Mouse (Mus musculus): ENCODE results near the gene Col18a1. TPM values are rescaled to one million over a fixed set of nuclear protein-coding genes. Genes with fewer than 3 reads are reported as not detected.
A peak's percentile ranks its signal among the peaks of the same experiment; 100 is the strongest.

Col18a1 gene
- polyA plus RNA-seq, 1 experiment, result 73.2 TPM

- no peak for DNase-seq (ENCODE audit: low read depth)
Measured at GRCm38 (mm10) chr10:77110843-77111242, 55.5 kb downstream of the Col18a1 start.

- DNase-seq (ENCODE audit: low read depth), result no peak
Measured at GRCm38 (mm10) chr10:77110010-77110409, 56.3 kb downstream of the Col18a1 start.

DNA sequence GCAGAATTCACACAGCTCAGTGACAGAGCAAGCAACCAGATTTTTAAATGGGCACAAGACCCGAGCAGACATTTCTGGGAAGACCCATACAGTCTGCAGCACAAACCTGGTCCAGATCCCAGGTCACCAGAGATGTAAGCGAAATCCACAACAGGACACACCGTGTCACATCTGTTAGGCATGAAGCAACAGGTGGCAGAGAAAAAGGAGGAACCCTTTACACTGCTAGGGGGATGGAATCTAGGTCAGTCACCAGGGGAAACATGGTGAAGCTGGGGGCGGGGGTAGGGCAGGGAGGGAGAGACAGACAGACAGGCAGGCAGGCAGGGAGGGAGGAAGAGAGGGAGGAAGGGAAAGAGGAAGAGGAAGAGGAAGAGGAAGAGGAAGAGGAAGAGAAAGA, 58.2 kb downstream of the Col18a1 start:
- no peak for DNase-seq (ENCODE audit: low read depth)

GRCm38 (mm10) chr10:77104327-77104726, 62.0 kb downstream of the Col18a1 start:
- DNase-seq (ENCODE audit: low read depth), result no peak

DNA sequence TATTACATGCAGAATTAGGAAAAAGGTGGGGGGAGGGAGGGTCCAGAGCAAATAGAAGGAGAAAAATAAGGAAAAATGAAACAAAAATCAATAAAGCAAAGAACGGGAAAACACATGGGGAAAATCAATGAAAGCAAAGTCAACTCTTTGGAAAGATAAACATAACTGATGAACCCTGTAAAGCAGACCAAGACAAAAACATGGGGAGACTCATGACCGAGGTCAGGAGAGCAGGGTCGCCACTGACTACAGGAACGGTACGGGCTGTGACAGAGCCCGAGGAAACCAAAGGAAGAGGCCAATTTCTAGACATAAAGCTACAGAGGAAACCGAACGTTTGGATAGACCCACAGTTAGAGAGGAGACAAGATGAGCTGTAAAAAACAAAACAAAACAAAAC, 62.7 kb downstream of the Col18a1 start:
- no peak for DNase-seq (ENCODE audit: low read depth)

GRCm38 (mm10) chr10:77099777-77100176, 66.6 kb downstream of the Col18a1 start:
- DNase-seq (ENCODE audit: low read depth), result no peak

GRCm38 (mm10) chr10:77098619-77099018, 67.7 kb downstream of the Col18a1 start:
- DNase-seq (ENCODE audit: low read depth), result no peak

- no peak for DNase-seq (ENCODE audit: low read depth)
Measured at GRCm38 (mm10) chr10:77097890-77098200, 68.5 kb downstream of the Col18a1 start.

GRCm38 (mm10) chr10:77097006-77097889, 69.1 kb downstream of the Col18a1 start:
- no peak for DNase-seq (ENCODE audit: low read depth)

DNA sequence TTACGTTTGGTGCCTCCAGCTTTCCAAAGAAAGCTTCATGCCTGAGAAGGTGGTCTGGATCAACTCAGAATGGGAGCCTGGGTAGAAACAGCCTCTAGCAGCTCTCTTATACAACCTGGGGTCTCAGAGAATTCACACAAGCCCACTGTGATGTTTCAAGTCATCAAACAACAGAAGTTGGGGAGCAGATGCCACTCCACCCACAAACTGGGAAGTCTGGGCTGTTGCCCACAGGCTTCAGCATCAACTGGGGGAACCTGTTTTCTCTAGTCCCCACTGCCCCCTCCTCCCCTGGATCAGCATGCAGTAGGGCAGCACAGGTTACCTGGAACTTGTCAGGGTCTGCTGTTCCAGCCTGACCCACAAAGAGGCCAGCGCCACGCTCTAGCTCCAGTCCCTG, 70.7 kb downstream of the Col18a1 start:
- DNase-seq (ENCODE audit: low read depth), result no peak

GRCm38 (mm10) chr10:77093817-77094216, 72.5 kb downstream of the Col18a1 start:
- DNase-seq (ENCODE audit: low read depth), result no peak

DNA sequence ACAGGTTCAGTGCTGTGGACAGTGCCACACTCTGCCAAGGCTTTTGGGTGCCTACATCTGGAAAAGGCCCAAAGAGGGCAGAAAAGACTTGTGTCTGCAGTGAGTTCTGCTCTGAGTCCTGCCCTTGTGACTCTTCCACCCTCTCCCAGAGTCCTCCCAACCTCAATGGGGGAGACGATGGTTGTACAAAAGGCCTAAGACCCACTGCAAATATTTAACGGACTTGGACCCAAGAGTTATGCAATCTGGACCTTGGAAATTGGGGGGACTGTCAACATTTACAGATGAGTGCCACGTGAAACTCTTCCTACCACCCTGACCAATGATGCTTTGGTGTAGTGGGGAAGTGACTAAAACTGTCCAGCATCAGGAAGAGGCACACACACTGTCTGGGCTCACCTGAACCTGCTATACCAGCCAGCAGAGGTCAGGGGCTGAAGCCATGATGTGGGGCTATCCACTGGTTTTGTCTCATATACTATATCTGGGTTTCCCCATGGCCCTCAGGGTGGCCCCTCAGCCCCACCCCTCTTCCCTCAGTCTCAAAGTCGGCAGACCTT, 74.7 kb downstream of the Col18a1 start:
- no peak for DNase-seq (ENCODE audit: low read depth)

GRCm38 (mm10) chr10:77090063-77090462, 76.3 kb downstream of the Col18a1 start:
- no peak for DNase-seq (ENCODE audit: low read depth)

DNA sequence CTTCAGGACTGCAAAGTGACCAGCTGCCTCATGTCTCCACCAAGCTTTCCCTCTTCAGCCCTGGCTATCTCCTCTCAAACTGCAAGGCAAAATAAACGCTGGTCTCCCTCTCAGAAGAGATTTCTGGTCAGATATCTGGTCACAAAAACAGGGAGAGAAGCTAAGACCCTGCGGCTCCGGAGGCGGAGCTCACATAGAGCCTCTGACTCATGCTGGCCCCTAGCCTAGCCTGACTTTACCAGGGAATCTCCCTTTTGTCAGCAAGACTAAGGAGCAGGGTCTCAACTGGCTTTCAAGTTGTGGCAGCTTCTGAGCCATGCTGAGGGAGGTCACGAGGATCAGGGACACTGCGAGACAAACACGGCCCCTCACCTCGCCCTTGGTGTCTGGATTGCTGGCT, 77.0 kb downstream of the Col18a1 start:
- no peak for DNase-seq (ENCODE audit: low read depth)

DNA sequence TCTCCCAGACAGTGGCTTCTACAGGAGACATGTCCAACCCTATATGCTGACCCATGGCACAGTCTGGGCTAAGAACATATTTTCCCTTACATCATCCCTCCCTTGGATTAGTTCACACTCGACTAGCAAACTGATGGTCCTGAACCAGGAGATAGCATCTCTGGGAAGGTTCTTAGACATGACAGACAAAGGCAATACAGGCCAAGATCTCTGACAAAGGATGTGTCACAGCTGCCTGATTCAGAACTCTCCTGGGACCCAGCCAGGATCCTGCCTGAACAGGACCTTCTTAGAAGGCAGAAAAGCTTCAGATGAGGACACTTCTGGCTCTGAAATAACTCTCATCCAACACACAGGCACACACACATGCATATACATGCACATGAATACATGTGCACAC, 81.8 kb downstream of the Col18a1 start:
- peak; percentile 52 for DNase-seq (ENCODE audit: low read depth)

DNA sequence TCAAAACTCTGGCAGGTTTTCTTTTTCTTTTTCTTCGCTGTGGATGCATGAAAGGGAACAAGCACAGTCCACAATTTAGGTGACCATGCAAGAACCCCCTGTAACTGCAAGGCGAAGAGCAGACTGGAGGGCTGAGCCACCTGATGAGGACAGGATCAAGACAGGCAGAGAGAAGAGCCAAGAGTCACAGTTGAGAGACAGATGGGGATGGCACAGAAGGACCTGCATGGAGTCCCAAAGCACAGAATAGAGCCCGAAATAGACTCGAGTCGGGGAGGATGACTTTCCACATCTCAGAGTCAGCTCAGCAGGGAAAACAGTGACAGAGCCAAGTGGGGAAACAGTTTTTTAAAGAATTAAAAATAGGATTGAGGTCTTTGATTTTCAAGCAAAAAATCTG, 83.4 kb downstream of the Col18a1 start:
- DNase-seq (ENCODE audit: low read depth), result no peak

DNA sequence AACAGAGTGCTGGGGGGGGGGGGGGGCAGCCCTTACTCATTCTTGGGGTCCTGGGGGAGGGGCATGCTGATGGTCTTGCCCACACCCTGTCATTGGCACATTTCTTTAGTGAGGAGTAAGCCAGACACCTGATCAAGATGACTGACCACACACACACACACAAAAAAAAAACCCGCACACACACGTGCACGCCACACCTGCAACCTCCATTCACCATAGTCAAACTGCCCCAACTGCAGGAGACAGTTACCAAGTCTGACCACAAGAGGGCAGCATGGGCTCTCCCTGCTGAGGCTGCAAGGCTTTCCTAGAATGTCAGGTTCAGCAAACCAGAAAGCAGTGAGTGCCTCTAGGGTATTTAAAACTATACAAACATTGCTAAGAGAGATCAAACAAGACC, 83.9 kb downstream of the Col18a1 start:
- no peak for DNase-seq (ENCODE audit: low read depth)

DNA sequence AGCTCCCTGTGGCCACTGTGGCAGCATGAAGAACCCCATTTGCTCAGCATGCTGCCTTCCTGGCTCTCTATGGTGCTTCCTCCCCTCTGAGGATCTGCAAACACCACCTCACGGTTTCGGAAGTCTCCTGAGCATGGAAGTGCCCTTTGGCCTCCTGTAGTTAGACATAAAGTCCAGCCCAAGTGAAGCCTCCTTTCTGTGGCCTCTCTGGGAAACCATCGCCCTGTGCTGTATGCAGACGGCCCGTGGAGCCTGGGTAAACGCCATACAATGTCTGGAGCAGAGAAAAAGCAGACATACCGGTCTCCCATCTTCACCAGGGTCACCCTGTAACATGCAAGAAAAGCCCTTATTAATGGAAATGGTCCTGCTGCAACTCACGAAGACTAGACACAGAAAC, 87.4 kb downstream of the Col18a1 start:
- no peak for DNase-seq (ENCODE audit: low read depth)

DNA sequence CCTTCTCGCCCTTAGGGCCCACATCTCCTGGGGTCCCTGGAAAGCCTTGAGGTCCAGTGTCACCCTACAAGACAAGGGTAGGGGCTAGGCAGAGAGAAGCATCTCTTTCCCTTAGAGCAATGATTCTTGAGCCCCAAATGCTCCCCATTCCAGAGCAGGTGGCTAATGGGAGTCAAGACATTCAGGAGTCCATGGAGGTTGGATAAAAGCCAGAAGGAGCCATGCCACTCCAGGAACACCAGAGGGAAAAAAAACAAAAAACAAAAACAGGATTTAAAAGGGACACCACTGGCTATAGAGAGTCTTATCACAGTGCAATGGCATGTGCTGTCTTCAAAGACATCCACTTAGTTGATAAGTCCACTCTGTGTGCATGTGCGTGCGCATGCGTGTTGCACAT, 87.9 kb downstream of the Col18a1 start:
- DNase-seq (ENCODE audit: low read depth), result no peak

GRCm38 (mm10) chr10:77074276-77074974, 91.9 kb downstream of the Col18a1 start:
- no peak for DNase-seq (ENCODE audit: low read depth)

- no peak for DNase-seq (ENCODE audit: low read depth)
Measured at GRCm38 (mm10) chr10:77070072-77070471, 96.3 kb downstream of the Col18a1 start.

DNA sequence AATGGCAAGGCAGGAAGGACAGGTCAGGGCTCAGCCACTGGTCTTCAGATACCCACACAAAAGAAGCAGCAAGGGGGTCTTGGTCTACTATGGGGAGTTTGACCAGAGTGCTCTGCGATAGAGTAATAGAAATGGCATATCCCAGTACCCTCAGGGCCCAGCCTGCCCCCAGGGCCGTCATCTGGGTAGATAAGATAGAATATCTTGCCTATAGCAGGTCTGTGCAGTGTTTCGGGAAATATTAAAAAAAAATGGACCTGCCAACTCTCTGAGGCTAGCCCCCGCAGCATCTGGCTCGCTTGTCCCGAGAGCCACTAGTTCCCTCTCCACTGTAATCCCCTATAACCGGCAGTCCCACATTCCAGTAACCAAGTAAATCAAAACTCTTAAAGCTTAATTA, 97.9 kb downstream of the Col18a1 start:
- DNase-seq (ENCODE audit: low read depth), result no peak

- DNase-seq (ENCODE audit: low read depth), result no peak
Measured at GRCm38 (mm10) chr10:77064659-77065058, 101.7 kb downstream of the Col18a1 start.

All from gonadal fat pad, adult 2 months (tissue).